In genomic region chr15:97963989-97964835, GRCm38 (mm10) we compare ENCODE assay signal across 8 mouse cellular contexts. TPM values are rescaled to one million over a fixed set of nuclear protein-coding genes. Genes with fewer than 3 reads are reported as not detected.
DNase-seq lines count a peak whose midpoint lies in the region; ATAC-seq and TF ChIP-seq lines count a peak whose summit lies in the region.

Gene Tmem106c, plus strand, starts transcription at chr15:97964200.

- peaks cover 3% of the 10 kb centered on the region; the same call in 1 of the 2 replicates for H3K4me1 ChIP-seq in bone marrow macrophage, adult 2 months (ENCODE audit: control insufficient read depth, insufficient read depth, low read length)
- no peaks in the 10 kb centered on the region for H3K4me1 ChIP-seq in embryonic fibroblast, embryonic 13.5 days (ENCODE audit: control insufficient read depth, insufficient read depth, low read length)
- H3K4me1 ChIP-seq in heart, embryonic 10.5 days, result peaks cover 18% of the 10 kb centered on the region
- H3K4me1 ChIP-seq in kidney, embryonic 15.5 days, result peaks cover 15% of the 10 kb centered on the region

- peak within 1 kb of the TSS; percentile 87 for H3K4me2 ChIP-seq in kidney, embryonic 15.5 days

- peaks cover 4% of the 10 kb centered on the region; the same call in 1 of the 2 replicates for H3K27me3 ChIP-seq in heart, embryonic 10.5 days (ENCODE audit: insufficient read depth, poor library complexity, severe bottlenecking)
- no peaks in the 10 kb centered on the region for H3K27me3 ChIP-seq in kidney, embryonic 15.5 days

- no peak for TF ChIP-seq POLR2A in bone marrow macrophage, adult 2 months (IDR thresholded peaks at IDR 0.05; ENCODE audit: borderline replicate concordance, low read depth, low read length)
- peak; percentile 78 for TF ChIP-seq POLR2A in embryonic fibroblast, embryonic 13.5 days (IDR thresholded peaks at IDR 0.05; ENCODE audit: low read depth, low read length)

- peak; percentile 48; the same call in 1 of the 2 replicates for TF ChIP-seq CTCF in bone marrow macrophage, adult 2 months (IDR thresholded peaks at IDR 0.05; ENCODE audit: low read depth, low read length)
- TF ChIP-seq CTCF in embryonic fibroblast, embryonic 13.5 days (IDR thresholded peaks at IDR 0.05; ENCODE audit: borderline replicate concordance, insufficient read depth, low read length), result peak; percentile 71

- ATAC-seq in kidney, embryonic 15.5 days (replicated peaks; ENCODE audit: low FRiP score), result peak; percentile 95
- peak; percentile 91 for ATAC-seq in monocyte, adult 5-6 weeks (replicated peaks; ENCODE audit: insufficient number of reproducible peaks, low FRiP score, low TSS enrichment, poor library complexity, severe bottlenecking)

- H3K27ac ChIP-seq in bone marrow macrophage, adult 2 months (ENCODE audit: insufficient read depth, low read depth, low read length), result peak within 1 kb of the TSS; percentile 51
- peak within 1 kb of the TSS; percentile 21; the same call in 1 of the 2 replicates for H3K27ac ChIP-seq in embryonic fibroblast, embryonic 13.5 days (ENCODE audit: insufficient read depth, low read length)
- H3K27ac ChIP-seq in heart, embryonic 10.5 days, result peak within 1 kb of the TSS; percentile 91
- H3K27ac ChIP-seq in kidney, embryonic 15.5 days, result peak within 1 kb of the TSS; percentile 90

- no peaks in the 10 kb centered on the region for H3K9me3 ChIP-seq in heart, embryonic 10.5 days
- H3K9me3 ChIP-seq in kidney, embryonic 15.5 days (replicated peaks), result no peaks in the 10 kb centered on the region

- WGBS in heart, embryonic 10.5 days, result under 1% methylated on average over 67 of the region's 67 CpGs
- WGBS in kidney, embryonic 15.5 days, result under 1% methylated on average over 67 of the region's 67 CpGs

- peak within 1 kb of the TSS; percentile 94 for H3K4me3 ChIP-seq in bone marrow macrophage, adult 2 months (ENCODE audit: insufficient read depth, low read length)
- H3K4me3 ChIP-seq in embryonic fibroblast, embryonic 13.5 days (ENCODE audit: insufficient read depth, low read length), result peak within 1 kb of the TSS; percentile 87
- H3K4me3 ChIP-seq in heart, embryonic 10.5 days, result peak within 1 kb of the TSS; percentile 70
- peak within 1 kb of the TSS; percentile 64 for H3K4me3 ChIP-seq in kidney, embryonic 15.5 days (replicated peaks)

- peak within 1 kb of the TSS; percentile 61 for H3K9ac ChIP-seq in kidney, embryonic 15.5 days

- H3K36me3 ChIP-seq in heart, embryonic 10.5 days, result no peaks in the 10 kb centered on the region
- peaks cover 3% of the 10 kb centered on the region; the same call in 1 of the 2 replicates for H3K36me3 ChIP-seq in kidney, embryonic 15.5 days

- peak; percentile 97 for DNase-seq in A20 (ENCODE audit: low read depth, low spot score)
- DNase-seq in heart, embryonic 10.5 days (ENCODE audit: low spot score), result peak; percentile 95
- peak; percentile 94 for DNase-seq in liver
- DNase-seq in spleen, postnatal 4 days (ENCODE audit: low spot score in 2 of 2), result peak; percentile 89 to 97

RNA-seq across cellular contexts. Expression of gene Tmem106c, which starts in this region (rescaled TPM):
- 60.3 and 70.3 TPM in 2 replicates for polyA plus RNA-seq in bone marrow macrophage, adult 2 months (2012; ENCODE audit: insufficient read depth, insufficient read length, missing spikeins)
- 29.1 and 32.0 TPM in 2 replicates for polyA plus RNA-seq in embryonic fibroblast, embryonic 13.5 days (2011; ENCODE audit: insufficient read length, low read depth, missing spikeins)
- polyA plus RNA-seq in heart, embryonic 10.5 days (2016; fragmentation: Nextera tagmentation; extraction: Ambion mirVana), result 32.0 and 33.5 TPM in 2 replicates
- 46.5 and 51.7 TPM in 2 replicates for polyA plus RNA-seq in kidney, embryonic 15.5 days (2015; fragmentation: Nextera tagmentation; extraction: Ambion mirVana)
- total RNA-seq in monocyte, adult 5-6 weeks (2017), result 4.1 to 9.3 TPM (median 4.1 TPM) in 3 replicates

Comparison
In these comparisons a context has a peak if more than half of its experiments do, and no peak if none do; other contexts are left out.
1. Peak in every context shown above with its lines: DNase-seq, ATAC-seq, H3K4me3 ChIP-seq and H3K27ac ChIP-seq.
2. H3K27ac ChIP-seq: peak in every context shown above with its lines; median percentile 91 in heart, embryonic 10.5 days; 90 in kidney, embryonic 15.5 days; 51 in bone marrow macrophage, adult 2 months; 21 in embryonic fibroblast, embryonic 13.5 days.